Mouse (Mus musculus): ENCODE data around the gene Pgpep1l.
"Not testable (repeated sequence)": the region's sequence is repeated elsewhere in the genome, so short reads cannot be mapped to it uniquely, and the experiment has no call there.

Gene Pgpep1l

DNA sequence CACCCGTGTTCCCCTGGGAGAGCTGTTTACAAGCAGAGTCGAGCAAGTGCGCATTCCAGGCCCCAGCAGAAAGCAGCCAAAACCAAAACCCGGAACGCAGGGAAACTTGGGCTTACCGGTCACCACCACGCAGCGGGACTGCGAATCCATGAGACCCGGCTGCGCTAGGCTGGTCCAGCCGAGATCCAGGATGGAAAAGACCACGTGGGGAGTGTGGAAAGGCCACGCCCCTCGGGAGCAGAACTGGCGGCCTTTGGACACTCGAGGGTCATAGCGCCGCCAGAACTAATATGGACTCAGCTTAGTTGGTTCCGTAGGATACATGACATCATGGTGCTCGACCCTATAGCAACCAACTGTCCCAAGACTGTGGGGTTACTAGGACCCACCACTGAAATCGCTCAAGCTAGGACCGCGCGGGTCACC is at the start of gene Pgpep1l:
Gene Pgpep1l, minus strand, starts transcription at position 206 of the 426 bp plus-strand sequence.
- DNase-seq, result peak; percentile 82

DNA sequence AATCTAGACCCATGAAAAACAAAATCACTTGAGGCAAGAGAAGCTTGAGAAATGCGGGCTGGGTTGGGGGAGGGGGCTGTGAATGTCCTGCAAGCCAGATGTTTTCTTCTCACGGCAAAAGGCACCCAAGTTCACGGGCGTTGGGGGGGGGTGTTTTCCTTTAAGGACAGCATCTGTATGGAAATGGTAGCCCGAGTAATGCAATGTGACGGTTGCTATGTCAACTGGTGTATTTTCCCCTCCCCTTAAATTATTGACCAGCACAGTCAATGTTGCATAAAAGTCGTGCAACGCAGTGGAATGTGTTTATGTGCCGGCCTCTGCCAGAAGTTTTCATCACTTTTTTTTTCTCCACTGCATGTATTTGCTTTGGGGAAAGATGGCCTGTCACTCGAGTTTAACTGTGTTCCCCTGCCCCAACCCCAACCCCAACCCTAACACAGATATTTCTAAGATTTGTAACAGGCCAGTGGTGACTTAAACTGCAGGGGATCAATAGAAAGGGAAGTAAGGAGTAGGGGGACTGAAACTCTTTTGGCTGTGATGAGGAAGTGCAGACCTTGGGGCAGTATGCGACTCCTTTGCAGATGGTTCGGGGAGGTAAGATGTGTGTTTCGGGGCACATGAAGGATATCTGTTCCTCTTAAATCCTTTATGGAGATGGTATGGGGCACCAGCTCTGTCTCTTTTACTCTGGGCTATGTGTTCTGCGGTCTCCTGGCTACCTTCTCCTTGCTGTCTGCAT is 49.2 kb upstream of the Pgpep1l start:
- peak; percentile 41 for DNase-seq

DNA sequence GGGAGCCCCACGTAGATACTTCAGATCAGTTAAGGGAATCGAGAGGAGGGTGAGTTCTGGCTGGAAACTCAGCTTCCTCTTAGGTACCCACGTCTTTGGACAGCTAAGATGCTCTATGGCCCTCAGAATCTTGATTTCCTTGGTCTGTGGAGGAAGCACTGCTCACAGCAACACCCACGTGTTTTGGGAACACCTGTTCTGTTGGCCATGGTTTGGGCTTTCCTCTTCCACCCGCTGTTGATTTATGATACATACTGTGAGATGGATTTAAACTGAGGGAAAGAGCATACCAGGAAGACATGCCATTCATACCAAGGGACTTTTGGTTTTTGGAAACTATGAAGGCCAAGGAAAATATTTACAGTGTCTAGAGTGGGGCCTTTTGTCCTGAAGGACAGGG is 48.4 kb upstream of the Pgpep1l start:
- no peak for DNase-seq

DNA sequence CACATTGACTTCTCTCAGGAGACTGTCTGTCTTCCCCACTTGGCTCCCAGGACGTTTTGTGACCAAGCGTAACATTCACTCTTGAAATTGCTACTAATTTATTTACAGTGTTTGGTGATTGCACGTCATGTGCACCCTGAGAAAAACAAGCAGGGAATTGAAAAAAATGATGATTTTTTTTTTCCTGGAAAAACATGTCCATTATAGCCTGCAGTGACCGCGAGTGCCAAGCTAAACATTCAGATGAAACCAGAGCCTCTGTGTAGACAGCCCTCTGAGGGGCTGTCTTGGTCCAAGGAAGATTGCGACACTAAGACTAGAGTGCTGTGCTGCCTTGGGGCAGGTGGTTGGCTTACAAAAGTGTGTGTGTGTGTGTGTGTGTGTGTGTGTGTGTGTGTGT is 47.4 kb upstream of the Pgpep1l start:
- DNase-seq, result peak; percentile 37

DNA sequence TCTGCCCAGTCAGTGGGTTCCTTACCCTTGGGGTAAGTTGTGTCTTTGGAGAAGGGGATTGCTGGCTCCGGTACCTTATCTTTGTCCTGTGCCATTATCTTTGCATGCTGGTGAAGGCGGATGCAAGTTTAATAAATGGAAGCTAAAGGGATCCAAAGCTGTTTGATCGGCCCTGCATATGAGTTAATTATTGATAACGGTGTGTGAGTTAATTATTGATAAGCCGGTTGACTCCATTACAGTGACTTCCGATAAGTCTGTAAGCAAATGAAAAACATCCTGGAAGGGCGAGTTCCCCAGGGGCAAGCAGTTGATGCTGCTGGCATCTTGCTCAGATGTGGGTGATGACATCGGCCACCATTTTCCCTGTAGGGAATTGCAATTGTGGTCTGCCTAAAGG is 42.7 kb upstream of the Pgpep1l start:
- DNase-seq, result no peak

DNA sequence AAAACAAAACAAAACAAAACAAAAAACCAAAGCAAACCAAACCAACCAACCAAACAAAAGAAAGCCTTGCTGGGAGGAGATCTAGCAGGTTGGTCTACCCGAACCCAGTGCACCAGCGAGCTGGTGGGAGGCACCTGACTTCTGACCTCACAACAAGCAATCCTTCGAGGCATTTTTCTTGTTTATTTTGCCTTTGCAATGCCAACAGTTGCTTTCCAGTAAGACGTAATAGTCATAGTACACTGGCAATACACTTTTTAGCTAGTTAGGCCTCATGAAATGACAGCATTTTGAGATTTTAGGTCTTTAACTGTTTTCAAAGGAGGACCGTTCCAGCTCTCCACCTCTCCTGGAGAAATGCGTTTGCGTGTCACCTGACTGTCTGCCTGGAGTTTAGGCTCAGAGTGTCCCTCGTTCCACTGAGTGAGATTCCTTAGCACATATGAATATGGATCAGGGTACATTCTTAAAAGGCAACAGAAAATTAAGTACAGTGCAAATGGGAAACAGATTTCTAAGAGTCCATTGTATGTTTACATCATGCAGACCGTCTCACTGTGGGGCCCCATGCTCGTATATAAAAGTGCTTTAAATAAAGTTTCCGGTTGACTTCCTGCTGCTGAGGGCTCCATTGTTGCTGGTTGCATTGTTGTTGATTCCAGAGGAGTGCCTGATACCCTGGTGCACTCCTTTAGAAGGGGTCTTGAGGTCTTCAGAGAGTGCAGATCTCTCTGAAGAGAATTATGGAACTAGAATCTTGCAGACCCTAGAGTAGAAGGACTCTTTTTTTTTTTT is 41.9 kb upstream of the Pgpep1l start:
- DNase-seq, result no peak

DNA sequence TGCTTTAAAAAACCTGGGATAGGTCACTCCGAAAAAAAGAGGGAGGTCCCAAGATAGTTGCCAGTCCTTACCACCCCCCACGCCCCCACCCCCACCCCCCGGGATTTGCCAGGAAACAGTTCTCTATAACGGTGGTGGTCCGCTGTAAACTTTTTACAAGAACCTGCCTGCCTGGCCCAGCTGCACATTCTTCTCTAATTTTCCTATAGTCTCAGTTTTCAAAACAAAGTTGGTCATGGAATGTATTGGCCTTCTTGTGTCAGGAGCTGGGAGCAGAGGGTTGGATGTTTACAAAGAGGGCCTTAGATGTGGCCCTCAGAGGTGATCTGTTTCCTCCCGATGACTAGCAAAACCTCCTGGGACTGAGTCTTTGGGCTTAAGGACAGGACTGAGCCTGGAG is 39.7 kb upstream of the Pgpep1l start:
- DNase-seq, result no peak

DNA sequence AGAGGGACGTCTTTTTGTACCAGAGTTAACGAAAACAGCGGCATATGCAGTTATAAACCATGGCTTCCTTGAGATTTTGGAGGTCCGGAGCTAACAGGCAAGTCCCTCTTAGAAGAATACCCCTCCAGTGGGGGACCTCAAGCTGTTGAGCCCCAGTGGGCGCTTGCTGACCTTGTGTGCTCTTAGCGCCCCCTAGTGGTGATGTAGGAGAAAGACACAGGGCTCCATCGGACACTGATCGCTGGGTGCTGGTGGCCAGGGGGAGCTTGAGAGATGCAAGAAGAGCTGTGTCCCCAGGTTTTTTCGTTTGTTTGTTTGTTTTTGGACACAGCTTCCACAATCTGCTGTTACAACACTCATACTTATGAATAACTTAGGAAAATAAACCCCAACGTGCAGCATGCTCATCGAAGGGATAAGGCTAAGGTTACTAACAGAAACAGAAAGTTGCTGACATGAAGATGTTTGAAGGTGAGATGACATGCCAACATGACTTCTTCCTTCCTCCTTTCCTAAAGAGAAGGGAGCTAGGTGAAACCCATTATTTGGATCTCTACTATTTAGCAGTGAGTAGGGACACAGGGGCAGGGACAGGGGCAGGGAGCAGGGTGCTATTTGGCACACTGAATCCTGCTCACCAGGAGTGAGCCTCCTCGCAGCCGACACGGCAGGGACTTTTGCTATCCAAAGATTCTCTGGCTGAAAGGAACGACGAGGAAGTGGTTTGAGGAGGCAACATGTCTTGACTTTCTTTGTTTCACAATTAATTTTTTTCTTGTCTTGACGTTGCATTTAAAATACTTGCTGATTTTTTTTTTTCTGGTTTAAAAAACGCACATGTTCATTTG is 38.8 kb upstream of the Pgpep1l start:
- peak; percentile 80 for DNase-seq

DNA sequence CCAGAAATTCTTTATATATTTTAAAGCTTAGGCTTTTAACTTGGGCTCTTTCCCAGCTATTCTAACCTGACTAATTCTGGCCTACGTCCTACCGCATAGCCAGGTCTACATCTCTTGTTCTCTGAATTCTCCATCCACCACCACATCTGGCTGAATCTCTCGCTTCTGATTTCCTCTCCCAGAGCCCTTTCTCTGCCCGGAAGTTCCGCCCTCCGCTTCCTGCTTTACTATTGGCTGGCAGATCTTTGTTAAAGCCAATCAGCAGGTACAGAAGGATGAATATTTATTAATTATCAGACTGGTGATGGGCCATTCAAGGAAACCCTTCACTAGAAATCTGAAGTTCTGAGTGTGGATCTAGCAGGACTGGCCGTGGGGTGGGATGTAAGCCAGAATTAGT is 37.1 kb upstream of the Pgpep1l start:
- DNase-seq, result peak; percentile 39

DNA sequence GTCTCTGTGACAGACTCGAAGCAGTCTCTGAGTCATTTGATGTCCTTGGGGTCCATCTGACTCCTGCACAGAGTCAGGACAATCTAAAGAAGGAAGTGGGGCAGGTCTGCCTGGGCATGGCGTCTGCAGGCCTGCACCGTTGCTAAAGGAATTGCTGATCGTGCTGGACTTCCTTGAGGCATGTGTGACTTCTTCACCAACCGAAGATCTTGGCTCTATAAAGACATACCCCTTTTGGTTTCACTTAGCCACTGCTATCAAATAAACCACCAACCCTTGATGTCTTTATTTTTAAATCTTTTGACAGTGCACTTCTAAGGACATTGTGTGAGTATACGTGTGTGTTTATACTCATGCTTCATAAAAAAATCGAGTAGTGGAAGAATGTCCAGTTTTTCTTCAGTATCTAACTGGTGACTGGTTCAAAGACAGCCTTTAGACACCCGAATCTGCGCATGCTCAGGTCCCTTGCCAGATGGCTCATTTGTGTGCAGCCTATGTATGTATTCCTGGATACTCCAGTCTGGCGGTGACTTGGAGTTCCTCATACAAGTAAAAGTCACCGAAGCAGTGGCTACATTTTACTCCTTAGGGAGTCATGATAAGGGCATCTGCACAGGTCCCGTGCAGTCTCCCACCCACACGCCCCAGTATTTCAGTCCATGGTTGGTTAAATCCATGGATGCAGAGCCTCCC is 34.5 kb upstream of the Pgpep1l start:
- no peak for DNase-seq

DNA sequence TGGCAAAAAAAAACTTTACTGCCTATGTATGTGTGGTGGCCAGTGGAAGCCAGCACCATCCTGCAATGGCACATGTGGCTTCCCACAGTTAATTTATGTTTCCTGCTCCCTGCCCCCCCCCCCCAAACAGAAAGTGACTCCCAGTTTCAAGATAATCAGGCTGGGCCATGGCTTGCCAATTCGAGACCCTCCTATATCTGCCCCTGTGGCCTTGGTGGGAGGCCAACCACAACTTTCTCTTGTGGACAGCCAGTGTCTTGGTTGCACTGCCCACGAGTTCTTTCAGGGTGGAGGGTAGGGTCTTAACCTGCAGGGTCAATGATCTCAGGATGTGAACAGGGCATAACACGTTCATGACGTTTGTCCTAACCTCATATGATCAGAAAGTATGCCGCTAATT is 32.5 kb upstream of the Pgpep1l start:
- DNase-seq, result no peak

DNA sequence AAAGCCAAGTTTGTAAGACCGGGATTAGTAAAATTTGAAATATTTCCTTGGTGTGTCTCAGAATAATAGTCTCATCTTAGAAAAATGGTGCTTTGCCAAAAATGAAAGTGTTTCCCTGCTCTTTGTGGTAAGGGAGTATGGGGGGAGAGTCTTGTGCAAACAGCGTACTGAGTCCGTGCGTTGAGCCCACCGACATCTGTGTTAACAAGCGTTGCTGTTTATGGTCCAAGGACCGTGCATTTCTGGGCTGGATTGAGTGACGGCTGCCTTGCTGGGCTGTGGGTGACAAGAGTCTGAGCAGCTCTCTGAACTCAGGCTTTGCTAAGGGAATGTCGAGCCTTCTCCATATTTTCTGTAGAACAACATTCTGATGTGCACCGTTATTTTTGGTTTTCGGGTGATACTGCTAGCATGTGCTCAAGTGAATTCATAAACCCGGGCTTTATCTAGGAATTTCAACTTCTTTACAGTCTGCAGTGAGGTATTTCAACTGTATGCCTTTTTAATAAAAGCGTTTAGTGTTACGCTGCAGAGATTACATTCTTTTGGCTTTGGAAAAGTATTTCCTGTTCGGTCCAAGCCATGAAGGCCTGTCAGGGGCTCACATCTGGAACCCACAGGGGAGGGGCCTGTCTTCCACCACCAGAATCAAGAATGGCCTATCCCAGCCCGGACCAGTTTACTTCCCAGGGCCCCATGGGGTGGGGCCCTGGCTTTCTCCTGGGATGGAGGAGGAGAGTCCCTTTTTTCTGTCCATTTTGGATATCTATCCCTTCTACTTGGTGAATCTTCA is 30.2 kb upstream of the Pgpep1l start:
- peak; percentile 40 for DNase-seq

DNA sequence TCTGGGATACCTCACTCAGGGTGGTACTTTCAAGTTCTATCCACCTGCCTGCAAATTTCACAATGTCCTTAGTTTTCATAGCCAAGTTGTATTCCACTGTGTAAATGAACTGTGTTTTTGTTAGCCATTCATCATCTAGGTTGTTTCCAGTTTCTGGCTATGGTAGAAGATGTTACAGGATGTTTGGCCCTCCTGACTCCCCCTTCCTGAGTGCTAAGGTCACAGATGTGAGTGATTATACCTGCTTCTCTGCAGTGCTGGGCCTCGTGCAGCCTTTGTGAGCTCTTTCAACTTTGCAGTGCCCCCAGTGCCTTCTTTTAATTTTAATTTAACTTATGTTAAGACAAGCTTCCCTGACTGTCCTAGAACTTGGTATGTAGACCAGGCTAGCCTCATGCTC is 27.6 kb upstream of the Pgpep1l start:
- no peak for DNase-seq

DNA sequence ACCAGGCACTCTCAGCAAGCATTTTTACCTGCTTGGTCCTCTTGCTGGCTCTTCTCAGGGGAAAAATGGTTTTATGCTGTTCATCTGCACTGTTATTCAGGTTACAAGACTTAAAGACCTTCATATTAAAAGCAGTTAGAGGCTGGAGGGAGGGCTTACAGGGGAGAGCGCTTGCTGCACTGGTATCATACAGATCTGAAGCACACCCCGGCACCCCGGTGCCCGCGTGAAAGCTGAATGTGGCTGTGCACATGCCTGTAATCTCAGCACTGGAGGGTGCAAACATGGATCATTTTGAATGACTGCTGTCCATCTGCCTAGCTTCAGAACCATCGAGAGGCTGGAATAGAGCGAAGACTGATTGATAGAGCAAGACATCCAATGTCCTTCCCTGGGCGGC is 25.0 kb upstream of the Pgpep1l start:
- no peak for DNase-seq

DNA sequence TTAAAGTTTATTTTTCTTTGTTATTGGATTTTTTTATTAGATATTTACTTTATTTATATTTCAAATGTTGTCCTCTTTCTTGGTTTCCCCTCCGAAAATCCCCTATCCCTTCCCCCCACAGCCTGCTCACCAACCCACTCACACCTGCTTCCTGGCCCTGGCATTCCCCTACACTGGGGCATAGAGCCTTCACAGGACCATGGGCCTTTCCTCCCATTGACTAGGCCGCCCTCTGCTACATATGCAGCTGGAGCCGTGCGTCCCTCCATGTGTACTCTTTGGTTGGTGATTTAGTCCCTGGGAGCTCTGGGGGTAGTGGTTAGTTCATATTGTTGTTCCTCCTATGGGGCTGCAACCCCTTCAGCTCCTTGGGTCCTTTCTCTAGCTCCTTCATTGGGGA is 24.0 kb upstream of the Pgpep1l start:
- DNase-seq, result not testable (repeated sequence)

DNA sequence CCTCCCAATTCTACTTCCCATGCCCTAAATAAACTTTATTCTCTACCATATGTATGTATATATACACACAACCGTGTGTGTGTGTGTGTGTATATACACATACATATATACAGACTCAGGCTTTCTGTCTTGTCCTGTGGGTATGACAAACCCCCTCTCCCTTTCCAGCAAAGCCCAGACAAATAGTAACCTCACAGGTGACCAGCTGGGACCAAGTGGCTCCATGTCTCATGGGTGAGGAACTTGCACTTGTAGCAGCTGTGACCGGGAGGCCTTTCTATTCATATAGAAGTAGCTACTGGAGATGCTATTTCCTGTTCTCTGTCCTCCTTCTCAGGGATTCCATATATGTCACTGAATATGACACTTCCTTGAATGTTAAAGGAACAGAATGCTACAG is 23.5 kb upstream of the Pgpep1l start:
- no peak for DNase-seq

DNA sequence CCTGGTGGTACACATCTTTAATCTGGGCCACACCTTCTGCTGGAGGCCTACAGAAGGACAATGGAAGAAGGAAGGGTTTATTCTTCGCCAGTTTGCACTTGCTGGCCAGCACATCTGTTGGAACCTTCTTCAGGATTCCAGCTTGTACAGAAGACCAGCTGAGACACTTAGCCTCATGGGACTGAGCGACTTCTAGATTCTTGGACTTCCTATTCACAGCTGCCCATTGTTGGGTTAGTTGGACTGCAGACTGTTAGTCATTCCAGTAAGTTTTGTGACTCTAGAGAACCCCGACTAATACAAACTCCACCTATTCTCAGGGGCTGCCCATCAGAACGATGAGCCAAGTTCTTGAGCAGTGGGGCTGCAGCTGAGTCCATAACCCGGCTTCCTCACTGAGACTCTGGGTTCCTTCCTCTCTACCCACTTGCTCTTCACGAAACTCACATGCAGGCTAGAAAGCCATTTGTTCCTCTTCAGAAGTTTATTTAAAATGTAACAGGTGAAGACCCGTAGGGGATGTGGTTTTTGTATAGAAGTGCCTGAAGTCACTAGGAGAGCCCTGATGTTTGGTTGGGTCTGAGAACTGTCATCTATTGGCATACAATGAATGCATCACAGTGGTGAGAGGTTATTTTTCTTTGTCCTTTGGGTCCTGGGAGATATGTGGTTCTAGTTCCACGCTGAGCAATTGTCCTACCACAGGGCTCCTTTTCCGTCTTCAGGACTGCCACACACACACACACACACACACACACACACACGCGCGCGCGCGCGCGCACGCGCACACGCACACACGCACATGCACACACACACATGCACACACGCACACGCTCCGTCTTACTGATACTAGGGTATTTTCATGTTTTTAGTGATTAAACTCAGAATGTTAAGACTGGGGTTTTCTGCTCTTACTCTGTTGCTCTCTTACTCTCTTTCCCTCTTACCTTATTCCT is 22.8 kb upstream of the Pgpep1l start:
- DNase-seq, result no peak

DNA sequence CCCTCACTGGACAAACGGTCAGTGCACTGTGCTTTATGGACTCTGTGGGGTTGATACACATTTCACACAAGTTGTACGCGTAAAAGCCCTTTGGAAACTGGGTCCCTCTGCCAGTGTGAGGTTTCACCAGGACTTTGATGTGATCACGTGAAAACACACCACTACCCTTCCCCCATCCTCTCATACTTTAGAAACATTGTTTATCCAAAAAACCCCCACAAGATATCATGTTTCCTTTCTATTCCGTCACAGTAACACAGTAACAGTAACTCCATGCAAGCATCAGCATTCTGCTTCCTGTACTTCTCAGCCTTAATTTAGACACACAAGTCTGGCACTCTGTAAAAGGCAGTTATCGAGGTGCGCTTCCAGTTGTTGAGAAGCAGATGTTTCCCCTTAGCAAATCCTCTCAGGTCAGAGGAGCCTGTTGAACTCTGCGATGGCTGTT is 21.8 kb upstream of the Pgpep1l start:
- DNase-seq, result no peak

DNA sequence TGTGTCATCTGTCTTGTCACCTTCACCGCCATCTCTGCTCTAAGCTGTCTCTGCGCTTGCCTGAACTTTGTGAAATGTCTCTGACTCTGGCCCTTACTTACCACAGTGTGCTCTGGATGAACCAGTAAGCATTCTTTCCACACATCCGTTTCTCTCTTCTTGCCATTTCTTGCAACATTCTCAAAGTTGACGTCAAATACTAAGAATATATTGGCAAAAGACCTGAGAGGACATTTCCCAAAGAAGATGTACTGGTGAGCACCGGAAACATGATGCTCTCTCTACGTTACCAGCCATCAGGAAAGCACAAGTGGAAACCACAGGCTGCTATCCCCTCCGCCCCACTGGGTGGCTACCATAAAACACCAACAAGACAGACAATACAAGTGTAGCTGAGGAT is 19.7 kb upstream of the Pgpep1l start:
- DNase-seq, result no peak

DNA sequence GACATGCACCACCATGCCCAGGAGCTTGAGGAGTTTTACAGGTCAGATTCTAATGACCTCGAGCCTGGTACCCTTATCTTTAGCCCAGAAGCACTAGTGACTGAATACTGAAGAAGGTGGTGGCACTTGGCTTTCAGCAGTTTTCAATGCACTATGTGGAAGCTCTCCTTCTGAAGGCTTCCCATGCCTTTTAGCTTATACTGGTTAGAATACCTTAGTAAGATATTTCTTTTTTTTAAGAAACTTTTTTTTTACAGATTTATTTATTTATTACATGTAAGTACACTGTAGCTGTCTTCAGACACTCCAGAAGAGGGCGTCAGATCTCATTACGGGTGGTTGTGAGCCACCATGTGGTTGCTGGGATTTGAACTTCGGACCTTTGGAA is 19.1 kb upstream of the Pgpep1l start:
- DNase-seq, result not testable (repeated sequence)

Measured in kidney, postnatal 10 days (tissue).